Mouse (Mus musculus): ENCODE results near the gene Fgf16. TPM values are rescaled to one million over a fixed set of nuclear protein-coding genes. Genes with fewer than 3 reads are reported as not detected.

The Fgf16 gene
- polyA plus RNA-seq, 1 experiment: not detected

DNA sequence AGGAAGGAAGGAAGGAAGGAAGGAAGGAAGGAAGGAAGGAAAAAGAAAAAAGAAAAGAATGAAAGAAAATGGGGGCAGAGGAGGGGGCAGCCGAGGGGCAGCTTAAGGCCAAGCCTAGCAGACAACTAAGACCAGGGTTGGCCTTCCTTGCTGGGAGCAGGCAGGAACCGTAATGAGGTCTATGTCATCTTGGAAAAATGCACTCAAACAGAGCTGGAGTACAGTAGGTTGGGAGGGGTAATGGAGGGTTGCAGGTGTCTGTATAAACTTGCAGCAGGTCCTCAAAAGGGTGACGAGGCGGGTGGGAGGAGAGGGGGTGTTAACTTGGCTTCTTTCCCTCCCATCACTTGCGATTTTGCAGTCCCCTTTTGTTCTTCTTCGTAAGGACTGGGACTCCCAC is 1.9 kb downstream of the Fgf16 start:
- Histone ChIP-seq H3K27ac (ENCODE audit: insufficient read depth, low read depth, low read length) (no peak overlapping the region), H3K4me1 (ENCODE audit: control insufficient read depth, insufficient read depth, low read length) (peaks cover 2% of the 10 kb centered on the region; the same call in 1 of the 2 replicates), H3K4me3 (ENCODE audit: insufficient read depth, low read length) (no peak overlapping the region)
- no peak for TF ChIP-seq POLR2A (IDR thresholded peaks at IDR 0.05; ENCODE audit: borderline replicate concordance, low read depth, low read length)
- TF ChIP-seq CTCF (IDR thresholded peaks at IDR 0.05; ENCODE audit: low read depth, low read length): no peak

- Histone ChIP-seq H3K4me3 (ENCODE audit: insufficient read depth, low read length) (no peak overlapping the region), H3K27ac (ENCODE audit: insufficient read depth, low read depth, low read length) (no peak overlapping the region), H3K4me1 (ENCODE audit: control insufficient read depth, insufficient read depth, low read length) (peaks cover 2% of the 10 kb centered on the region; the same call in 1 of the 2 replicates)
- no peak for TF ChIP-seq POLR2A (IDR thresholded peaks at IDR 0.05; ENCODE audit: borderline replicate concordance, low read depth, low read length)
- TF ChIP-seq CTCF (IDR thresholded peaks at IDR 0.05; ENCODE audit: low read depth, low read length): no peak
Observed at GRCm38 (mm10) chrX:105767177-105767764, 3.2 kb downstream of the Fgf16 start.

DNA sequence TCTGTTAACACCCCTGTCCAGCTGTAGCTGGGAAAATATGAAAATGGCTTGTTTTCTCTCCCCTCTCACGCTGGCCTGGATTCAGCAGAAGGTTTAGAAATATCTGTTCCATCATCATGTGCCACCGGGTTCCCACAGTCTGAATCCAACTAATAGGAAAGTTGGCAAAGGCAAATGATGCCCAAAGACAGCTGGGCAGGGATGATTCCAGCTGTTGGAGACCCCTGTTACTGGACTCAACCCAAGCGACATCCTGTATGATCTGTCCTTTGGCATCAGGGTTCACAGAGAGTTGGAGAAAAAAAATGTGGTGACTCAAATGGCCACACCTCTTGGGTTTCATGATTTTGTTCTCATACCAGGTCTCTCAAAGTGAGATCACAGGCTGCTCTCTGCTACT is 3.9 kb downstream of the Fgf16 start:
- H3K27ac ChIP-seq (ENCODE audit: insufficient read depth, low read depth, low read length): no peak overlapping the region
- no peak overlapping the region for H3K4me3 ChIP-seq (ENCODE audit: insufficient read depth, low read length)
- H3K4me1 ChIP-seq (ENCODE audit: control insufficient read depth, insufficient read depth, low read length): peaks cover 2% of the 10 kb centered on the region; the same call in 1 of the 2 replicates
- TF ChIP-seq CTCF (IDR thresholded peaks at IDR 0.05; ENCODE audit: low read depth, low read length) (no peak), POLR2A (IDR thresholded peaks at IDR 0.05; ENCODE audit: borderline replicate concordance, low read depth, low read length) (no peak)

DNA sequence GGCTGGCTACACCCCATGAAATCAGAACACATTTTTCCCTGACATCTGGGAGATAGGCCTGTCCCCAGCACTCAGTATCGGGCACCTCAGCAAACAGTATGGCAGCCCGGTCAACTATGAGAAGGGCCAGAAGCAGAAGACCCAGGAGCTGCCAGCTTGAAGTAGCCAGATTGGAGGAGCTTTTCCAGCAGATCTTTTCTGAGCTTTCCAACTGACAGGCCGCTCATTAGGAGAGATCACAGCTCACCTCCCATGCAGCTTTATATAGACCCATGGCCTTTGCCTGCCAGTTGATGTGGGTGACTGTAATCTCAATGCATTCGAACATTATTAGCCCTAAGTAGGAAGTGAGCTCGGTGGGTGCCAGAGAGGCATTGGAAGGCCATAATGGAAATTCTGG is 9.2 kb downstream of the Fgf16 start:
- TF ChIP-seq POLR2A (IDR thresholded peaks at IDR 0.05; ENCODE audit: borderline replicate concordance, low read depth, low read length) (no peak), CTCF (IDR thresholded peaks at IDR 0.05; ENCODE audit: low read depth, low read length) (no peak)
- Histone ChIP-seq H3K4me1 (ENCODE audit: control insufficient read depth, insufficient read depth, low read length) (no peaks in the 10 kb centered on the region), H3K4me3 (ENCODE audit: insufficient read depth, low read length) (no peak overlapping the region), H3K27ac (ENCODE audit: insufficient read depth, low read depth, low read length) (no peak overlapping the region)

DNA sequence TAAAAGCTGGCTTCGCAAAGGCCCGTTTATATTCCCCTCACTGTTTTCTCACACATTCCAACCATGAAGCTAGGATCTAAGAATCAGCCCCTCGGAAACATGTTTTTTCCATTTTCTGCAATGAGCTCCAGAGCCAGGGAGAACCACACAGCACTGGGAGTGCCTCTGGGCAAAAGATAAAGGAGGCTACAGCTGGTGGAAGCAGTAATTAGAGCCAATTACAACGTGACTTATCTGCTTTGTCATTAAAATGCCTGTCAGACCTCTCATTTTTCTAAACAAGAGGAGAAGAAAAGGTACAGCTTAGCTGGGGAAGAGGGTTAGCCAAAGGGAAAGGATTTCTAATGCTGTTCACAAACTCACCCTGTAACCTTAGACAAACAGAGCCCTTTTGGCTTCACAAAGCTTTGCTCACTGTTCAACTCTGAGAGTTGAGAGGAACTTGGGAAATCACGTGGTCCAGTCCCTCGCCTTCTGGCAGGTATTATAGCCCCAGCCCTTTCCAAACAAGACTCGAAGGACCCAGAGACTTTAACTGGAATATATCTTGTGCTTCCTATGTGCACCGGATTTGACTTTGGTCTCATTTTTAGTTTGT is 30.8 kb downstream of the Fgf16 start:
- H3K27ac ChIP-seq (ENCODE audit: insufficient read depth, low read depth, low read length): no peak overlapping the region
- H3K4me1 ChIP-seq (ENCODE audit: control insufficient read depth, insufficient read depth, low read length): no peaks in the 10 kb centered on the region
- no peak for TF ChIP-seq POLR2A (IDR thresholded peaks at IDR 0.05; ENCODE audit: borderline replicate concordance, low read depth, low read length)
- no peak overlapping the region for H3K4me3 ChIP-seq (ENCODE audit: insufficient read depth, low read length)

DNA sequence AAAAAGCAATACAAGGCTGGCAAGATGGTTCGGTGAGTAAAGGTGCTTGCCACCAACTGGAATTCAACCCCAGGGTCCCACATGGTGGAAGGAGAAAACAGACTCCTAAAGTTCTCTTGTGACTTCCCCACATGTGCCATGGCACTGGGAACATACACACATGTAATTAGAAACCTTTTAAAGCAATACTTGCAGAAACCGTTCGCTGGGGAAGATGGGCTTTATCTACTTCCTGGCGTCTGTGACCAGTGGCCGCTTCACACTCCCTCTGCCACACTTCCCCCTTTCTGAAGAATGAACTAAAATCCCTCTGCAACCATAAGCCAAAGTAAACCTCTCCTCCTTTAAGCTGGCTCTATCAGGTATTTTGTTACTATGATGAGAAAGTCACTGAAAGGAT is 60.4 kb downstream of the Fgf16 start:
- no peak for TF ChIP-seq POLR2A (IDR thresholded peaks at IDR 0.05; ENCODE audit: borderline replicate concordance, low read depth, low read length)
- TF ChIP-seq CTCF (IDR thresholded peaks at IDR 0.05; ENCODE audit: low read depth, low read length): no peak
- Histone ChIP-seq H3K27ac (ENCODE audit: insufficient read depth, low read depth, low read length) (no peak overlapping the region), H3K4me1 (ENCODE audit: control insufficient read depth, insufficient read depth, low read length) (no peaks in the 10 kb centered on the region), H3K4me3 (ENCODE audit: insufficient read depth, low read length) (no peak overlapping the region)

Other genes starting within 250 kb of the Fgf16 start
- gene Atrx, start 165.1 kb downstream of the Fgf16 start, polyA plus RNA-seq (2012; ENCODE audit: insufficient read depth, insufficient read length, missing spikeins): 116 and 123 TPM in 2 replicates
- gene Magt1, start 247.6 kb downstream of the Fgf16 start, polyA plus RNA-seq (2012; ENCODE audit: insufficient read depth, insufficient read length, missing spikeins): 43.8 and 44.7 TPM in 2 replicates